8 mouse cellular contexts compared by ENCODE assay signal in genomic region chr6:71991190-71991932, GRCm38 (mm10).
A peak's percentile ranks its signal among the peaks of the same experiment; 100 is the strongest.
DNase-seq lines count a peak whose midpoint lies in the region; ATAC-seq and TF ChIP-seq lines count a peak whose summit lies in the region.

No protein-coding gene starts in this region.

- WGBS in kidney, embryonic 15.5 days = 47% methylated on average over 8 of the region's 8 CpGs
- 10% methylated on average over 8 of the region's 8 CpGs for WGBS in cerebellum, adult 2 months
- WGBS in stomach, postnatal 0 days = 59% methylated on average over 8 of the region's 8 CpGs

- H3K4me2 ChIP-seq in kidney, embryonic 15.5 days = no peak overlapping the region
- H3K4me2 ChIP-seq in stomach, postnatal 0 days (replicated peaks; ENCODE audit: low read depth) = no peak overlapping the region

- no peaks in the 10 kb centered on the region; the same call in 1 of the 2 replicates for H3K9me3 ChIP-seq in kidney, embryonic 15.5 days (replicated peaks)
- no peaks in the 10 kb centered on the region for H3K9me3 ChIP-seq in stomach, postnatal 0 days (ENCODE audit: control insufficient read depth, low read length)

- DNase-seq in kidney, adult 8-10 months = no peak
- peak; percentile 52 for DNase-seq in adipocyte (ENCODE audit: low spot score)
- DNase-seq in cerebellum, adult 2 months = peak; percentile 80 to 82
- peak; percentile 31 for DNase-seq in layer of hippocampus, adult 9-10 months (ENCODE audit: low spot score)
- no peak for DNase-seq in stomach, postnatal 0 days (ENCODE audit: low spot score)
- no peak for DNase-seq in urinary bladder, postnatal 36 days (ENCODE audit: low spot score in 2 of 2)
- DNase-seq in frontal cortex, postnatal 25 days (ENCODE audit: low spot score in 2 of 2) = no peak

- TF ChIP-seq EP300 in stomach, postnatal 0 days (optimal IDR thresholded peaks at IDR 0.05) = no peak

- H3K9ac ChIP-seq in kidney, embryonic 15.5 days = no peak overlapping the region
- H3K9ac ChIP-seq in stomach, postnatal 0 days (ENCODE audit: low read length) = no peak overlapping the region

- no peak overlapping the region for H3K4me3 ChIP-seq in kidney, embryonic 15.5 days (replicated peaks)
- H3K4me3 ChIP-seq in cerebellum, adult 2 months (replicated peaks; ENCODE audit: insufficient read depth, low read depth, low read length) = no peak overlapping the region
- no peak overlapping the region for H3K4me3 ChIP-seq in stomach, postnatal 0 days (ENCODE audit: low read depth, low read length)

- TF ChIP-seq POLR2A in cerebellum, adult 2 months (IDR thresholded peaks at IDR 0.05; ENCODE audit: borderline replicate concordance, insufficient read depth, low read length) = no peak

- TF ChIP-seq CTCF in cerebellum, adult 2 months (IDR thresholded peaks at IDR 0.05; ENCODE audit: borderline replicate concordance, insufficient read depth, low read depth, low read length) = no peak
- TF ChIP-seq CTCF in stomach, postnatal 0 days (IDR thresholded peaks at IDR 0.05; ENCODE audit: low read depth) = no peak

- no peaks in the 10 kb centered on the region for H3K36me3 ChIP-seq in kidney, embryonic 15.5 days
- no peaks in the 10 kb centered on the region for H3K36me3 ChIP-seq in stomach, postnatal 0 days (ENCODE audit: control insufficient read depth, insufficient read depth, low read length)

- H3K27me3 ChIP-seq in kidney, embryonic 15.5 days = no peaks in the 10 kb centered on the region
- H3K27me3 ChIP-seq in cerebellum, adult 2 months (ENCODE audit: control insufficient read depth, insufficient read depth, low read length) = no peaks in the 10 kb centered on the region
- H3K27me3 ChIP-seq in stomach, postnatal 0 days (ENCODE audit: control insufficient read depth, insufficient read depth, low read length) = no peaks in the 10 kb centered on the region

- no peak for ATAC-seq in kidney, embryonic 15.5 days (replicated peaks; ENCODE audit: low FRiP score)
- ATAC-seq in stomach, postnatal 0 days (ENCODE audit: low FRiP score, low TSS enrichment) = no peak; the same call in 1 of the 2 replicates

- peak overlapping the region; percentile 73; the same call in 1 of the 2 replicates for H3K27ac ChIP-seq in kidney, embryonic 15.5 days
- H3K27ac ChIP-seq in cerebellum, adult 2 months (ENCODE audit: insufficient read depth, low read length) = peak overlapping the region; percentile 98
- peak overlapping the region; percentile 58 for H3K27ac ChIP-seq in stomach, postnatal 0 days (replicated peaks)

- H3K4me1 ChIP-seq in kidney, embryonic 15.5 days = peaks cover 29% of the 10 kb centered on the region
- H3K4me1 ChIP-seq in cerebellum, adult 2 months (ENCODE audit: control insufficient read depth, insufficient read depth, low read length) = peaks cover 50% of the 10 kb centered on the region
- H3K4me1 ChIP-seq in stomach, postnatal 0 days (replicated peaks; ENCODE audit: control insufficient read depth, insufficient read depth) = 0 out of 2 replicates have a peak, but pooled peaks cover 5% of the 10 kb centered on the region

Comparison
In these comparisons a context has a peak if more than half of its experiments do, and no peak if none do; other contexts are left out.
1. DNase-seq: peak in adipocyte (single experiment), cerebellum, adult 2 months (2 of 2) and layer of hippocampus, adult 9-10 months (single experiment); none in kidney, adult 8-10 months (0 of 2), stomach, postnatal 0 days (single experiment), urinary bladder, postnatal 36 days (0 of 2) and frontal cortex, postnatal 25 days (0 of 2).
2. Peak in every context shown above with its lines, with median percentiles within 50 percentile points of each other: H3K27ac ChIP-seq.